Mouse (Mus musculus): ENCODE measurements around the gene Gm14214.

Gm14214 gene

GRCm38 (mm10) chr2:154769930-154770329, at the start of gene Gm14214:
TSS of gene Gm14214 (minus strand) at chr2:154770030.
- in situ Hi-C loops (cut with MboI; ENCODE audit: low pct_unique_long_range_greater_than_20kb in 1 of 2, low sequenced_read_pairs in 2 of 2, unreplicated experiment in 1 of 2): loop anchor here in 1 of 2 experiments (5.0 kb wide), 1 partner anchor 63 kb away; no protein-coding TSS in a partner anchor

- in situ Hi-C loops (cut with MboI; ENCODE audit: low pct_unique_long_range_greater_than_20kb in 1 of 2, low sequenced_read_pairs in 2 of 2, unreplicated experiment in 1 of 2): no loop called here
These were observed 48.8 kb upstream of the Gm14214 start for GRCm38 (mm10) chr2:154818599-154818998.

GRCm38 (mm10) chr2:154817788-154818187, 48.0 kb upstream of the Gm14214 start:
- in situ Hi-C loops (cut with MboI; ENCODE audit: low pct_unique_long_range_greater_than_20kb in 1 of 2, low sequenced_read_pairs in 2 of 2, unreplicated experiment in 1 of 2): no loop called here

- in situ Hi-C loops (cut with MboI; ENCODE audit: low pct_unique_long_range_greater_than_20kb in 1 of 2, low sequenced_read_pairs in 2 of 2, unreplicated experiment in 1 of 2): no loop called here
These were observed 47.3 kb upstream of the Gm14214 start for GRCm38 (mm10) chr2:154817089-154817488.

GRCm38 (mm10) chr2:154813426-154813825, 43.6 kb upstream of the Gm14214 start:
- in situ Hi-C loops (cut with MboI; ENCODE audit: low pct_unique_long_range_greater_than_20kb in 1 of 2, low sequenced_read_pairs in 2 of 2, unreplicated experiment in 1 of 2): no loop called here

- in situ Hi-C loops (cut with MboI; ENCODE audit: low pct_unique_long_range_greater_than_20kb in 1 of 2, low sequenced_read_pairs in 2 of 2, unreplicated experiment in 1 of 2): no loop called here
These were observed 41.0 kb upstream of the Gm14214 start for GRCm38 (mm10) chr2:154810821-154811220.

- in situ Hi-C loops (cut with MboI; ENCODE audit: low pct_unique_long_range_greater_than_20kb in 1 of 2, low sequenced_read_pairs in 2 of 2, unreplicated experiment in 1 of 2): no loop called here
These were observed 39.4 kb upstream of the Gm14214 start for GRCm38 (mm10) chr2:154809107-154809762.

- in situ Hi-C loops (cut with MboI; ENCODE audit: low pct_unique_long_range_greater_than_20kb in 1 of 2, low sequenced_read_pairs in 2 of 2, unreplicated experiment in 1 of 2): no loop called here
These were observed 37.9 kb upstream of the Gm14214 start for GRCm38 (mm10) chr2:154807689-154808088.

- in situ Hi-C loops (cut with MboI; ENCODE audit: low pct_unique_long_range_greater_than_20kb in 1 of 2, low sequenced_read_pairs in 2 of 2, unreplicated experiment in 1 of 2): no loop called here
These were observed 34.0 kb upstream of the Gm14214 start for GRCm38 (mm10) chr2:154803845-154804244.

GRCm38 (mm10) chr2:154803372-154803771, 33.5 kb upstream of the Gm14214 start:
- in situ Hi-C loops (cut with MboI; ENCODE audit: low pct_unique_long_range_greater_than_20kb in 1 of 2, low sequenced_read_pairs in 2 of 2, unreplicated experiment in 1 of 2): no loop called here

GRCm38 (mm10) chr2:154791661-154792642, 22.1 kb upstream of the Gm14214 start:
- in situ Hi-C loops (cut with MboI; ENCODE audit: low pct_unique_long_range_greater_than_20kb in 1 of 2, low sequenced_read_pairs in 2 of 2, unreplicated experiment in 1 of 2): no loop called here

- in situ Hi-C loops (cut with MboI; ENCODE audit: low pct_unique_long_range_greater_than_20kb in 1 of 2, low sequenced_read_pairs in 2 of 2, unreplicated experiment in 1 of 2): no loop called here
These were observed 21.0 kb upstream of the Gm14214 start, which contains the start of the genes Raly and a for GRCm38 (mm10) chr2:154790656-154791483. TSS of gene Raly (plus strand) at chr2:154791096. TSS of gene a (plus strand) at chr2:154791402.

GRCm38 (mm10) chr2:154789977-154790655, 20.3 kb upstream of the Gm14214 start:
- in situ Hi-C loops (cut with MboI; ENCODE audit: low pct_unique_long_range_greater_than_20kb in 1 of 2, low sequenced_read_pairs in 2 of 2, unreplicated experiment in 1 of 2): no loop called here

GRCm38 (mm10) chr2:154789381-154789780, 19.6 kb upstream of the Gm14214 start:
- in situ Hi-C loops (cut with MboI; ENCODE audit: low pct_unique_long_range_greater_than_20kb in 1 of 2, low sequenced_read_pairs in 2 of 2, unreplicated experiment in 1 of 2): no loop called here

- in situ Hi-C loops (cut with MboI; ENCODE audit: low pct_unique_long_range_greater_than_20kb in 1 of 2, low sequenced_read_pairs in 2 of 2, unreplicated experiment in 1 of 2): no loop called here
These were observed 16.9 kb upstream of the Gm14214 start for GRCm38 (mm10) chr2:154786776-154787175.

GRCm38 (mm10) chr2:154786187-154786586, 16.4 kb upstream of the Gm14214 start:
- in situ Hi-C loops (cut with MboI; ENCODE audit: low pct_unique_long_range_greater_than_20kb in 1 of 2, low sequenced_read_pairs in 2 of 2, unreplicated experiment in 1 of 2): no loop called here

GRCm38 (mm10) chr2:154785284-154785683, 15.5 kb upstream of the Gm14214 start:
- in situ Hi-C loops (cut with MboI; ENCODE audit: low pct_unique_long_range_greater_than_20kb in 1 of 2, low sequenced_read_pairs in 2 of 2, unreplicated experiment in 1 of 2): no loop called here

All from mouse embryonic stem cell (cell line).